Mouse (Mus musculus) adrenal gland (tissue): ENCODE measurements at regions not wholly inside any gene's neighbourhood (a gene's known extent, or its start where the extent isn't known, plus 50 kb on each side); places are given as distances from the start of the nearest gene placed in this dataset.

Experiments
- intact Hi-C: fragments of 180-260 bp; cut with DNase I; formaldehyde crosslinking; loops from one replicate; pipeline ENCODE4 v1.15.1; 2025

DNA sequence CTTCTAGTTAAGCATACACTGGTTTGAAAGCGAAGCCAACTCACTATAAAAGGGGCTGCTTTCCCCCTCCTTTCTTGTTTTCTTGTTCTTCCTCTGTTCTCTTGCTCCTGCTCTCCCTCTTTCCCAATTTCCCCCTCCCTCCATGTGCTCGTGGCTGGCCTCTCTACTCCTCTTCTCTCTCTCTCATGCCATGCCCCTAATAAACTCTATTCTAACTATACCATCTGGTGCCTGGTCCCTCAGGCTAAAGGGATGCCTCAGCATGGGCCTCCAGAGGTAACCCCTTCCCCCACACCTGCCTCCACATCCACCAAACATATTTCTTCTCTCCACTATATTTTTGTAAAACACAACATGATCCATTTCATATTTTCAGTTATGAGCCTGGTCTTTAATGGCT, 210.1 kb downstream of the Gja1 start:
- intact Hi-C loops, result no loop called here

DNA sequence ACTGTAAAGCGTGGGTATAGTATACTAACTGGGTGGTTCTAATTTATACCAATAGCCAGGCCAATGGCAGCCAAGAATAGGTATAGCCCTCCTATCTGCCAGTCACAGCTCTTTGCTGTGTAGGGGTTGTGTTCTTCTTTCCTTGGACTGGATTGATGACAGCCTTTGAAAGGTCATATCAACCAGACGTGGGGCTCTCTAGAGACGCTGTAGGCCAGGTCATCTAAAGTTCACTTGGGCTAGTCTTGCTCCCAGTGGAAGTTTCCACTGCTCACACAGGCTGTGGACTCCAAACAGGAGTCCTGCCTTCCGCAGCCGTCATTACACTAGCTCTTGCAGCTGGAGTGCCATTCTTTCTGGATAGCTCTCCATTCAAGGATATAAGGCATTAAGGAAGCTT, 220.3 kb downstream of the Gja1 start:
- intact Hi-C loops, result no loop called here

DNA sequence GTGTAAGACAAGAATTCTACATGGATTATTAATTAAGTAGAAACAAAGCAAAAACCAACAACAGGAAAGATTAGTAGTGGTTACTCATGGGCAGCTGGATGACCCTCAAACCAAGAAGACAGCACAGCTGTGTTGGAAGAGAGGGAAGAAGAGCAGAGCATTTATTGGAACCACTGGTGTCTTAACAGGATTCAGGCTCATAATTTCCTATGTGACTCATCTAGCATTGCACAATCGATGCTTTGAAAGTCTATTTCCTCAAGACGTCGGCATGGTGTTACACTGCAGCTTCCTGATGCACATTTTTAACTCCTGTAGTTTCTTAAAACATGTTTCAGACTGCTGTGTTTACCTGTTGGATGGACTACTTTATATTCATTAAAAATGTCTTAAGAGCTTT, 221.1 kb downstream of the Gja1 start:
- intact Hi-C loops, result no loop called here

DNA sequence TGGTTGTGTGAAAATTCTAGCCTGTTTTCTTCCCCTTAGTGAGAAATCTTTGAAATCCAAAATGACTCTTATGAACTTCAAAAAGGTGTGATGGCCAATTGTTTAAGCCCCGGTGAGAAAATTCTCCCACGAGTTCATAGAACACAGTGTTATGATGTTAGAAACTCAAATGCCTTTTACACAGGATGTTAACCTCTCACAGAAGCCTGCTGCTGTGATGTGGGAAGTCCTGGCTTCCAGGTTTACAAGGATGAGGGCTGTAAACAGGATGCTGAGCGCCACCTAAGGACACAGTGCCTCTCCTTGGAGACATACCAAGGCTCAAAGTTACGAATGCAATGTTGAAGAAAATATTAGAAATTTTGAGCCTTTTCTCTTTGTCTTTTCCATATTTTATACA, 222.8 kb downstream of the Gja1 start:
- intact Hi-C loops, result loop anchor here (10.0 kb wide), 1 partner anchor 225 kb away; the partner anchor contains the start of gene Gja1

DNA sequence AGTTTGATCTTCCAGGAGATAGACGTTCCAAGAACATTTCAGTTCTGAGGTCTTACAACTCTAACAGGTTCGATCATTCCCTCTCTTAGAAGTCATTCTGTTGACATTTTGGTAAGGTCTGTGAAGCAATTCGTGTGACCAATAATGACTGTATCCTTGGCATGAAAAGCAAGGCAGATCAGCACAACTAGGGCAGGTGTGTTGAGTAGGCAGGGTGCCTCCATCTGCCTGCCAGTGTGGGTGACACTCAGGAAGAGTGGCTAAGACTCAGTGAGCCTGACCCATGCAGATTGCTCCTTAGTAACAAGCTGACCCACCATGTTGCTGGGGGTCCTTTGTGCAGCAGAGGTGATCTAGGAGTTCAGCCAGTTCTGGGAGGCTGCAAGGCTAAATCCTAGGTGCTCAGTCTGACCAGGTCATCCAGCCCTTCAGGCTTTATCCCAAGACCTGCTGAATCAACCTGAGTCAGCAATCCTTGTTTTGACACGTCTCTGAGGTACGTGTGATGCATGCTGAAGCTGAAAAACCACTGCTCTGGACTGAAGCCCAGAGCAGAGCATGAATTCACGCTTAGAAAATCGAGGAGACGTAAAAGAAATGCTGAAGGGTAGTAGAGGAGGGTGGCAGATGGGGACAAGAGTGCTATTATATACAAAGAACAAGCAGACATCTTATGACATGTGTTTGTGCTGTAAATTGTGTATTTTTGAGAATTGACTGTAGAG, 234.6 kb downstream of the Gja1 start:
- intact Hi-C loops, result no loop called here

DNA sequence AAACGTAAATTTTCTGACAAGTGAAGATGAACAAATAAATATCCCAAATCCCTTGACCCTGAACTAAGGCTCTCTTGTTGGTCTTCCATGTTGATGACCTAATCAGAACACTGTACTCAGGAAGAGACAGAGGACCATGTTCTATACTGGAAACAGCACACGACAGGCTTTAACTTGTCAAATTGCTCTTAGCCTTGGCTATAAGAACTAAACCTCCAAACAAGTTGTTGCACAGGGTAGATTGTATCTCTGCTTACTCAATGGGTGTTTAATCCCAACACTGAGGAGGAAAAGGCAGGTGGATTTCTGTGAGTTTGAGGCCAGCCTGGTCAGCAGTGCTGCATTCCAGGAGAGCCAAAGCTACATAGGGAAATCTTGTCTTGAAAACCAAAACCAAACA, 265.5 kb downstream of the Gja1 start:
- intact Hi-C loops, result no loop called here

DNA sequence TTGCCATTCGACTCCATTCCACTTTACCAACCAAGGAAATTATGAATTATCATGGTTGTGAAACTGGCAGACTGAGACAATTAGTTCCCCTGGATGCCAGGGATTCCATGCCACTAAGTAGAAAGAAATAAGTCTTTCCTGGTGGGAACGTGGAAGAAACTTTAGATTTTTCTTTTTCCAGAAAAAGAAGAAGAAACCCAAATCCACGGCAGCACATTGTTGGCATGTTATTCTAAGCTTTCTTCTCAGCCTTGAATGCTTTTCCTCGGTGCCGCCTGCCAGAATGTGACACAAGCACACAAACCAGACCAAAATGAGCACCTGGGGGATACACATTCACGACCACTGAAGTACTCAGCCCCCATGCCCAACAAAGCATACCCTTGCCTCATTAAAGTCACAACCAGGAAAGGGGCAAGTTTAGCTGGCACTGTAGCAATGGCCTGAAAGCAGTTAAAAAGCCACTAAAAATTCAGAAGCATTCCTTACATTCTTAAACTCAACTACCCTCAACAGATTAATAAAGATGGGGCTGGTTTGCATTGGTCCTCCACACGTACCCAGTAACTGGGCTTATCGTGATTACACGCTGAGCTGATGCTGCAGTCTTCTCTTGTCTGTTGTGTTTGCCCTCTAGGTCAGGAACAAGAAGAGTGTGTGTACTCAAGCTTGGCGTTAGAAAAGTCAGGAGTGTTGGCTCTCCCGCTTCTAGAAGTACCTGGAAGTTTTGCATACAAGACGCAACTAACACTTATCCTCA, 266.4 kb downstream of the Gja1 start:
- intact Hi-C loops, result no loop called here

DNA sequence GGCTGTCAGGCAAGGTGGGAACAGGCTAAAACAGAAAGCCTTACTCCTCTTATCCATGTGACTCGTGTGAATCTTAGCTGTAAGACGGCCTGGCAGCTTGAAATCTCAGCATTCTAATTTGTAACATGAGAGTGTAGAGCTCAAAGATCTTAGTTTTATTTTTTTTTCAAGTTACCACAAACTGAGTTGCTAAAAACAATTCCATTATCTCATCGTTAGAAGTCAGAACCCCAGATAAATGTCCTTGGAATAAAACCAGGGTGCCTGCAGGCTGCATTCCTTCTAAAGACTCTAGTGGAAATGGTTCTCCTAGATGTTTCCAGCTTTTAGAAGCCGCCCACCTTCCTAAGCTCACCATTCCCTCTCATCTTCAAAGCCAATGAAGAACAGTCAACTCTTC, 283.4 kb downstream of the Gja1 start:
- intact Hi-C loops, result no loop called here

DNA sequence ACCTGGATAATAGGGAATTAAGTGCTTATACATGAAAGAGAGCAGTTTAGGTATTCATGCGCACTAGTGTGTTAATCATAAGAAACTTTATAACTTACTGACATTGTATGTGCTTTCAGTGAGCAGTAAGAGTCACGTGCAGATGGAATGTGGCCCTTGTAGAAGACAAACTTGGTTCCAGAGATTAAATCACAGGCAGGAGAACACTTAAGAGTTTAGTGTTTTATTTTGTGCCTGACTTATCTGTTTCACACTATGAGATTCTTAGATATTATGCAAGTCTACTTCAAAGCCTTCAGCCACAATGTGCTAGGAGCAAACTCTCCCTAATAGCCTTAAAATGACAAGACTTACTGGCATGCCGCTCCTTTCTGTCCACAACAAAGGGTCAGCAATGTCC, 296.8 kb downstream of the Gja1 start:
- intact Hi-C loops, result no loop called here

DNA sequence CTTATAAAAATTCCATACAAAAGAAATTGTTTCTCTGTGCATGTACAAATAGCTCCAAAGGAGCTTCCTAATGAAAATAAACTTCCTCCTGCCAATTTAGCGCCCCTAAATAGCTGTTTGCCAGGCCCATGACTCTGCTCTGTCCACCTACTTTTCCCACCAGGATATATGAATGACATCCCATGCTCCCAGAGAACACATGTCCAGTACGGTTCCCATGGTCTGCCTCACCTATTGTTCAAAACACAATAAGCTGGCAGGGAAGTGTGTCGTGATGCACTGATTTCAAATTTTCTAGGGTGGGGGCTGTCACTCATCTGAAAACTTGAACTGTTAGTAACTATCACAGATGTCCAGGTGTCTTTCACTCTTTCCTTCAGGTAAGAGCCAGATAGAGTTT, 305.8 kb downstream of the Gja1 start:
- intact Hi-C loops, result no loop called here

DNA sequence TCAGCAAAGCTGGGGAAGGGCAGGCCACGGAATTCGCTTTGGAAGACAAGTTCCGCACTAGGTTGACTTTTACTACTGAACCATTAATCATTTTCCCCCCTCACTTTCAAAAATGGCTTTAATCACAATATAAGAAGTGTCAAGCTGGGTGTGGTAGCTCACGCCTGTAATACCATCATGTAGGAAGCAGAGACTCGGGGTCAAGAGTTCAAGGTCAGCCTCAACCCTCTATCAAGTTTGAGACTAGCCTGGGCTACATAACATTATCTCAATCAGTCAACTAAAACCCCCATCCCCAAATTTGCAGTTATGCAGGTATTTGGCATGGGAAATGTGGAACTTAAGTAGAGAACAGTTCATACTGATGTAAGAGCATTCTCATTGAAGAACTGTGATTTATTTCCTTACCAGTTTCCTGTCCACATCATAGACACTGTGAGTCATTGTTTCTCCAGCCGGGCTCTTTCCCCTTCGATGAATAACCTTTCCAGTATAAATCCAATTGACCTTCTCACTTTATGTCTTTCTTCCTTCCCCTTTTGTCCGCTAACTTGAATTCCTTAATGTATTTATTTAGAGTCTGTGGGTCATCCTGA, 308.6 kb downstream of the Gja1 start:
- intact Hi-C loops, result no loop called here

DNA sequence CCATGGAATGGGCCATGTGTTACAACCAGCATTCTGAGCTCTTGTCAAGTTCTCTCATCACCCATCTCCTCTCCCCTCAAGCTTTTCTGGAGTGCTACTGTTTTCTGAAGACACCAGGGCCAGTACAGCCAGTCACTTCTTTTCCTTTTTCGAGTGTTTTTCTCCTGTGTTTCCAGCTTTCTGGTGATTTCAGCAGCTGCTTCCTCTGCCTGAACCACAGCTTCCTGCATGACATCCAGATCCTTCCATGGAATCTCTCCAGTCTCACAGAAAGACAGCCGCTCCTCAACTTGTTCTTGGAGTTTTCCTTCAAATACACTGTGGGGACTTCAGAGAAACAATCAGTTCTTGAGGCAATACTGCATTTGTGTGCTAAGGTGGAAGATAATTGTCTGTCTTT, 314.3 kb downstream of the Gja1 start:
- intact Hi-C loops, result no loop called here

DNA sequence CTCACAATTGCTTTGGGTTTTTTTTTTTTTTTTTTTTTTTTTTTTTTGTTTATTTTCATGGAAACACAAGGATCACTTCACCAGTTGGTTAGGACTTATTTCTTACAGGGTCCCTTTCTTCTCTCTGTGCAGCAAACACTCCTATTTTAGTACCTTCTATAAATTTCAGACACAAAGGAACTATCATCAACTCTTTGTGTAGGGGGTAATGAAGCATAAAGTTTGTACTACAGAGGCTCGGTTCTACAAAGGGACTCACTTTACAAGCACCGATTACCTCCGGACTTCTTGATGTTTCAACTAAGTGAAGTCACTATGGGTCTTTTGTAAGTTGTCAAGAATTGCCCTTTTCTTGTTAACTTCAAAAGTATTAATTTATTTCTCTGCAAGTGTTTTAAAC, 318.0 kb downstream of the Gja1 start:
- intact Hi-C loops, result no loop called here

DNA sequence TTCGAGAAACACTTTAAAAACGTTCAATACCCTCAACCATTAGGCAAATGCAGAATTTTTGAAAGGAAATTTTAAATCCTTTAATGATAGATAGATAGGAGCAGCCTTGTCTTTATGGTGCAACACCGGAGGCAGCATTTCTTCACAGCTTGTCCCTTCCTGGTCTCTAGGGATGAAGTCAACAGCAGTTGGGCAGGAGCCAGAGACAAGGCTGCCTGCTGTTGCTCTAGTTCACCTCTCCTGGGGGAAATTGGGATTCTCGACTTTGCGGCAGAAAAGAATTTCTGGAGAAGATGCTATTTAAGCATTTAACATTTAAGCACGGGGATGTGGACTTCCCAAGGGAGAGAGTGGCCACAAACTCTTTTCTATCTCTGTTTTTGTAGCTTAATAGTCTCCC, 323.0 kb downstream of the Gja1 start:
- intact Hi-C loops, result no loop called here

DNA sequence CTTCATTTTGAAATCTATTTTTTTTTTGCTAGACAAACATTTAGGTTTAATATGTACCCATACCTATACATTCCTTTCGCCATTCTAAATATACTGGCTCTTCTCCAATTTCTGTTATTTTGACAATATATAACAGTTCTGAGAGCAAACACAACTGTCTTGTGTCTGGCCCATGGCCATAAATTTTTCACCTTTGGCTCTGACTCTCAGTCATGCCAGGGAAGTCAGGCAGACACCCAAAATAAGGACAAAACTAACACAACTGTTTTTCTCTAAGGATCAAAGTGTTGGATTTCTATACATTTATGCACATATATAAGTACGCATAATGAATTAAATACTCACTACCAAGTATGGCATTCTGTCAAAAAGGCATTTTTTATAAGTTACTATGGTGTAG, 331.3 kb downstream of the Gja1 start:
- intact Hi-C loops, result no loop called here

DNA sequence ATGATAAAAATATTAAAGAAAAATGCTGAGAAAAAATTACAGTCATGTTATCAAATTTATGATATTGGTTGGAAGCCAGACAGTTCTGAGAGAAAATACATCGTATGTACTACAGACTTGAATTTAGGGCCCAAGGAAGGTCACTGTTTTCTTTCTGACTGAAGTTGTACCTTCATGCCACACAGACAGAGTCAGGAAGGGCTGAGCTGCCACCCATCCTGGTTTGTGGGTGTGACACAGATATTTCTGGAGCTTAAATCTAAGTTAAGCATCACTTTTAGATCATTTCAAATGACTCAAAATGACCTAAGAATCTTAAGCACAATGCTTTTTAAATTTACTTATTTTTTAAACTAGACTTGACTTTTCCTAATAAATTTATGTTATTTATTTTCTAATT, 331.8 kb downstream of the Gja1 start:
- intact Hi-C loops, result no loop called here

DNA sequence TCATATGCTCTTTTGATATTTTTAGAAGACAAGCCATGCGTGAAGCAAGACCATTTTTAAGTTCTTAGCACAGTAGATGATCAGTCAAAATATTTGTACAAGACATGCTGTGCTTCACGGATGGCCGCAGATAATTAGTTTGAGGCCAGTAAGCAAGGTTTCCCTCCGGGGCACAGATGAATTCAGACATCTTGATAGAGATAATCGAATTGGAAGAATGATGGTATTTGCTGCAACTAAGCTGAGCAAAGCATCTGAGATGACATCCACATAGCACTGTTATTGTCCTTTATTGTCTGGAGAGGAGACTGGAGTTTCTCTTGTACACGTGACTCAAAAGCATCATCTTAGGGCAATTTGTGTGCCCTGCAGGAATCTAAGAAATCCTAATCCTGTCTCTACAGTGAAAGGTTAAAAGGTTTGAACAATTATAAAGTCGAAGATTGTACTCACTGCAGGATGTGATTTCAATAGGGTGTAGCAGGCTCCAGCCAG, 335.5 kb downstream of the Gja1 start:
- intact Hi-C loops, result no loop called here

DNA sequence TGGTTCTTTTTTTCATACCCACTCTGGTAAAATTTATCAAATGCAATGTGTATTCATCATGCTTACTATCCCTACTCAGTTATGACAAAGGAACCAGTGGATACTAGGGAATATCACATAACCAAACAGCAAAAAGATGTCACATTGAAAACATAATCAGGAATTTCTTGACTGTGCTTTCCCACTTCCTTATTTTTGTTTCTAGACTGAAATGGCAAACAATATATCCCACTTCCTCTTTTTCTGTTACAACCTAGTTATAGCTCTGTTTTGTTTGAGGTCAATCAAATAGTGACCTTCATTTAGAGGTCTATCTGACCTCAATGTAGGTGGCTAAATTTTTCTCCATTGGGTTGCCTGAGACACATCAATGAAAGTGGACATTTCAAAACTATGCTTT, 359.9 kb downstream of the Gja1 start:
- intact Hi-C loops, result no loop called here

DNA sequence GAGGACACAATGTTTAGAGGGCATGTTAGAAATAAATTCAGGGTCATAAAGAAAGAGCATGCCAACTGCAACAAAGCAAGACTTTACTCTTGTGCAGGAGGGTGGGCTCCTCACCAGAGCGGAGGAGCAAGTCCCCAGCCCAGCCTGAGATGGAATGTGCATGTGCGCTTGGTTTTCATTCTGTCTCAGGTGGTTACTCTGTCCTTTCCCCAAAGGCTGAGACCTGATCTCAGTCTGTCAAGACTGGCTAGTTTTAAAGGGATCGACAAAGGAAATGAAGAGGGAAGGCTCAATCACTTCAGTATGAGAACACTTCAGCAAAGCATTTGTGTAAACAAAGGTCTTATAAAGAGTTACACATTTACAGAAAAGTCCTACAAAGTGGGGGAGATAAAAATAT, 362.5 kb downstream of the Gja1 start:
- intact Hi-C loops, result no loop called here

DNA sequence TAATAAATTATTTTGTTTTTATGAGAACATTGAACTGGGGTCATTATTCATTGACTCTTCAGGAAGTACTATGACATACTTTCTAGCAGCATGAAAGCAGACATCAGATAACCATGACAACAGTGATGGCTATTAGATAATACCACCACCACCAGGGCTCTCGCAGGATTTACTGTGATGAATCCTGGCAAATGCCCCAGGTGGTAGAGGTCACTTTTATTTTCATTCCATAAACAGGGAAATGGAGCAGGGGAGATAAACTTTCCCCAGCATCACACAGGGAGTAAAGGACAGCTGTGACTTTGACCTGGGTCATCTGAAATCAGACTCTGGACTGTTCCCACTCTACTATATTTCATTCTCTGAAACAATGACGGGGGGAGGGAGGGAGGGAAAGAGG, 375.0 kb downstream of the Gja1 start:
- intact Hi-C loops, result no loop called here

DNA sequence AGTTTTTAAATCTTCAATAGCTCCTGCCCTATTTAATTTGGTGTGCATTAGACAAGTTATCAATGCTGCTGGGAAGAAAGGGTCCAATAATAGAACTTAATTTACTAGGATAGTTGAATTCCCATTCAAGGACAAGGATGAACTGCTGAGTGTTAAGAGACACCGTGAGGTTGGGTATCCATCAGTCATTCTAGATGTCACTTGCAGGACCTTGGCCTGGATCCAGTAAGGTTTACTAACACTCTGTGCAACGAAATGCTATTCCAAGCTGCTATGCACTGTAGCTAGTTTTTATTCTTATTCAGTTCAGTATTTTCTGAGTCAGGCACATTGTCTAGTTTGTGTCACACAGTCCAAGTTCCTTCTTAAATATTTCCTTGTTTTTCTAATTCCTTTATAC, 376.4 kb downstream of the Gja1 start:
- intact Hi-C loops, result no loop called here

DNA sequence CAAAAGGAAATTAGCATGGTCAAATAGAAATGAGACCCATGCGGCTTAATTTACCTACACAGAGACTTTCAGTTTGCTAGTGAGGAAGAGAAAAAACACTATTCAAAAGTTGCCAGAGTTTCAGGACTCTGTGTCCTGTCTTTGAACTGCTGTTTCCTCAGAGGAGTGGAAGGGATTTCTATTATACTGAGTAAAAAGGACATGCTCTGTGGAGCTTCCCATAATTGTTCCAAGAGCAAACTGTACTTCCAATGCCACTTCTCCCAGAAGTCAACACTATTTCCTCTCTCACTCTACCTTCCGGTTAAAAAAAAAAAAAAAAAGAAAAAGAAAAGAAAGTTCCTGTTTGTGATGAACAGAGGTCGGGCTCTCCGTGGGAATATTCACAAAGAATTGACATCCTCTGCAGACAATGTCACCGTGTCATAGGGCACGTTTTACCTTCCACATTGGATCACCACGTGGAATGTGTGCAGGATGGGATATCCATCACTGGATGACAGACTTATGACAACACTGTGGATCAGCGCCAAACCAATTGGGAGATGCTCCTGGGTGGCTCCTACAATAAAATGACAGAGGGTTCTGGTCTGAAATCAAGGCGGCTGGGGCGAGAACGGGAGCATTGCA, 377.5 kb downstream of the Gja1 start:
- intact Hi-C loops, result no loop called here
